Mouse (Mus musculus) thymus, adult 2 months (tissue): ENCODE data around the gene Zfp618.

Source experiments
- CTCF ChIP-seq: fragments of 200-500 bp; IDR thresholded peaks from 2 replicates; pipeline ENCODE4 v1.5.1; 2012; ENCODE audit warnings: mild to moderate bottlenecking, control low read depth, low read length, moderate library complexity, borderline replicate concordance; ENCODE audit not compliant: control insufficient read depth, poor library complexity, insufficient read depth; ENCODE audit errors: extremely low read depth
- POLR2A ChIP-seq: fragments of 200-500 bp; IDR thresholded peaks from 2 replicates; pipeline ENCODE4 v1.6.1; 2012; ENCODE audit warnings: mild to moderate bottlenecking, low read length, control low read depth, moderate library complexity; ENCODE audit not compliant: control insufficient read depth, poor library complexity, insufficient read depth; ENCODE audit errors: extremely low read depth

DNA sequence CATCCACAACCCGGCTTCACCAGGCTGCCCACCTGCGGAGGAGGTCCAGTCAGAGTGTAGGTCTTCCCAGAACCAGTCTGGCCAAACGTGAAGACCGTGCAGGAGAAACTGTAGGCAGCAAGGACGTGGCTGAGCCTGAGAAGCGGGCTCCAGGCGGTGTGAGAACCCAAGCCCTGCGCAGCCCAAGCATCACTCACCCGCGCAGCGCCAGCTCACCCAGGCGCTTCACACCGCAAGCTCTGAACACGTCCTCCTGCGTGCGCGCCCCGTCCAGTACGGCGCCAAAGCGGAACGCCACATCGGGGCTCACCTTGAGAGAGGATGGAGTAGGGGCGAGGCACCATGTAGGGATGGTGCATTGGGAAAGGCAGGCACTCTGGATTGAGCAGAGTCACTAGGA is 205.7 kb downstream of the Zfp618 start:
- no peak for TF ChIP-seq CTCF
- no peak for TF ChIP-seq POLR2A
